Mouse (Mus musculus) heart, adult 2 months (tissue): Measurements from ENCODE around the gene Gm20835. TPM values are rescaled to one million over a fixed set of nuclear protein-coding genes. Genes with fewer than 3 reads are reported as not detected.
"Not testable (repeated sequence)": the region's sequence is repeated elsewhere in the genome, so short reads cannot be mapped to it uniquely, and the experiment has no call there.

Source experiments
- DNase-seq, 2 experiments: peaks; one replicate each; pipeline ENCODE4 v3.0.0; 2021
- H3K27ac ChIP-seq: fragments of 200-600 bp; 2 replicates; pipeline ENCODE4 v1.8.1; 2022
- H3K27me3 ChIP-seq: fragments of 200-500 bp; 2 replicates; pipeline ENCODE4 v1.6.1; 2012; ENCODE audit warnings: mild to moderate bottlenecking, low read length, inconsistent platforms, mixed read lengths; ENCODE audit not compliant: control insufficient read depth, insufficient read depth
- H3K36me3 ChIP-seq: fragments of 200-500 bp; 2 replicates; pipeline ENCODE4 v1.6.1; 2012; ENCODE audit warnings: low read length, inconsistent platforms; ENCODE audit not compliant: control insufficient read depth, insufficient read depth
- H3K4me1 ChIP-seq: fragments of 200-500 bp; 2 replicates; pipeline ENCODE4 v1.6.1; 2011; ENCODE audit warnings: low read length; ENCODE audit not compliant: control insufficient read depth, insufficient read depth
- H3K4me3 ChIP-seq: fragments of 200-600 bp; 2 replicates; pipeline ENCODE4 v1.8.1; 2022
- H3K79me2 ChIP-seq: fragments of 200-500 bp; replicated peaks from 2 replicates; pipeline ENCODE4 v1.6.1; 2012; ENCODE audit warnings: mild to moderate bottlenecking, inconsistent platforms, low read length, moderate library complexity, mixed read lengths; ENCODE audit not compliant: control insufficient read depth, insufficient read depth
- H3K9ac ChIP-seq: fragments of 200-500 bp; 2 replicates; pipeline ENCODE4 v1.6.1; 2012; ENCODE audit warnings: low read depth, mild to moderate bottlenecking, control low read depth, inconsistent platforms, low read length, mixed read lengths
- WGBS: fragments of 180-500 bp; shearing (Covaris S2); methylation state at CpG from one replicate; pipeline ENCODE4 v1.1.7; 2018; 5-methylcytosine and 5-hydroxymethylcytosine counted together
- intact Hi-C: fragments of 180-260 bp; cut with DNase I; formaldehyde crosslinking; loops from one replicate; pipeline ENCODE4 v1.15.1; 2025
- long read RNA-seq: library from polyadenylated mRNA; stranded (forward); transcript quantifications from one replicate; pipeline ENCODE4 v2.0.0, GENCODE M21; 2021
- polyA plus RNA-seq: library from polyadenylated mRNA; depleted of rRNA; stranded (reverse); fragments of >200 nt; gene quantifications from 2 replicates; pipeline ENCODE4 v1.2.3, GENCODE M21; 2012; rRNA removed
- total RNA-seq, 2 experiments: library from RNA; stranded (reverse); gene quantifications; 2 replicates each; pipeline ENCODE4 v1.2.3; 2021

Gene Gm20835
- not detected for total RNA-seq
- polyA plus RNA-seq: not detected in 2 replicates
- long read RNA-seq: 0 reads

GRCm38 (mm10) chrY:36735190-36735589 lies at the start of gene Gm20835:
Gene Gm20835 (minus strand): TSS chrY:36735290.
- DNase-seq, H3K27me3 ChIP-seq, H3K36me3 ChIP-seq, H3K27ac ChIP-seq, H3K4me1 ChIP-seq, H3K9ac ChIP-seq, H3K79me2 ChIP-seq, H3K4me3 ChIP-seq, intact Hi-C loops: not testable (repeated sequence)
- WGBS: no CpG with 5 or more reads among the region's 6 CpGs
